Mouse (Mus musculus): ENCODE data around the gene Gpr37. TPM values are rescaled to one million over a fixed set of nuclear protein-coding genes. Genes with fewer than 3 reads are reported as not detected.

Gpr37 gene
- 1.4 and 2.5 TPM in 2 replicates for polyA plus RNA-seq (2015; fragmentation: Nextera tagmentation; extraction: Ambion mirVana)

- peak within 1 kb of the TSS; percentile 66 for H3K4me3 ChIP-seq (replicated peaks)
- H3K4me1 ChIP-seq (replicated peaks) = peaks cover 16% of the 10 kb centered on the region
- peak within 1 kb of the TSS; percentile 94 for H3K4me2 ChIP-seq (replicated peaks)
- peak within 1 kb of the TSS; percentile 67 for H3K9ac ChIP-seq (replicated peaks)
- H3K27ac ChIP-seq = peak within 1 kb of the TSS; percentile 56
- ATAC-seq = no peak
- 34% methylated on average over 7 of the region's 7 CpGs for WGBS
- peaks cover 14% of the 10 kb centered on the region for H3K27me3 ChIP-seq
- H3K36me3 ChIP-seq = no peaks in the 10 kb centered on the region
- no peaks in the 10 kb centered on the region for H3K9me3 ChIP-seq
Observed at GRCm38 (mm10) chr6:25690629-25691028, at the start of gene Gpr37. Gpr37 (minus strand) TSS chr6:25690729.

GRCm38 (mm10) chr6:25736533-25736932 lies 46.0 kb upstream of the Gpr37 start:
- Histone ChIP-seq H3K9ac (replicated peaks) (no peak overlapping the region), H3K4me2 (replicated peaks) (no peak overlapping the region), H3K36me3 (no peaks in the 10 kb centered on the region), H3K27me3 (no peaks in the 10 kb centered on the region), H3K4me1 (replicated peaks) (no peaks in the 10 kb centered on the region), H3K27ac (no peak overlapping the region), H3K9me3 (no peaks in the 10 kb centered on the region), H3K4me3 (replicated peaks) (no peak overlapping the region)
- ATAC-seq = no peak

- Histone ChIP-seq H3K27ac (no peak overlapping the region), H3K4me3 (replicated peaks) (no peak overlapping the region), H3K27me3 (no peaks in the 10 kb centered on the region), H3K4me2 (replicated peaks) (no peak overlapping the region), H3K4me1 (replicated peaks) (no peaks in the 10 kb centered on the region), H3K36me3 (no peaks in the 10 kb centered on the region), H3K9me3 (no peaks in the 10 kb centered on the region), H3K9ac (replicated peaks) (no peak overlapping the region)
- WGBS = 85% methylated on average over 1 of the region's 1 CpGs
- ATAC-seq = no peak
Observed at GRCm38 (mm10) chr6:25726560-25726959, 36.0 kb upstream of the Gpr37 start.

GRCm38 (mm10) chr6:25710601-25711000 lies 20.1 kb upstream of the Gpr37 start:
- WGBS = 47% methylated on average over 2 of the region's 2 CpGs
- no peak for ATAC-seq
- Histone ChIP-seq H3K27ac (no peak overlapping the region), H3K4me1 (replicated peaks) (no peaks in the 10 kb centered on the region), H3K4me2 (replicated peaks) (no peak overlapping the region), H3K27me3 (no peaks in the 10 kb centered on the region), H3K4me3 (replicated peaks) (no peak overlapping the region), H3K9ac (replicated peaks) (no peak overlapping the region), H3K36me3 (no peaks in the 10 kb centered on the region), H3K9me3 (no peaks in the 10 kb centered on the region)

- 49% methylated on average over 6 of the region's 6 CpGs for WGBS
- H3K4me2 ChIP-seq (replicated peaks) = no peak overlapping the region
- H3K4me1 ChIP-seq (replicated peaks) = no peaks in the 10 kb centered on the region
- H3K27ac ChIP-seq = no peak overlapping the region
- H3K9me3 ChIP-seq = no peaks in the 10 kb centered on the region
- no peak overlapping the region for H3K4me3 ChIP-seq (replicated peaks)
- no peaks in the 10 kb centered on the region for H3K27me3 ChIP-seq
- H3K9ac ChIP-seq (replicated peaks) = no peak overlapping the region
- ATAC-seq = 0 out of 2 replicates have a peak, but pooled peaks have one; percentile 58
- no peaks in the 10 kb centered on the region for H3K36me3 ChIP-seq
Observed at GRCm38 (mm10) chr6:25709250-25709895, 18.8 kb upstream of the Gpr37 start.

GRCm38 (mm10) chr6:25699956-25700355 lies 9.4 kb upstream of the Gpr37 start:
- H3K27ac ChIP-seq = no peak overlapping the region
- no peaks in the 10 kb centered on the region for H3K27me3 ChIP-seq
- no peaks in the 10 kb centered on the region for H3K36me3 ChIP-seq
- no peak overlapping the region for H3K9ac ChIP-seq (replicated peaks)
- no peaks in the 10 kb centered on the region for H3K4me1 ChIP-seq (replicated peaks)
- WGBS = 36% methylated on average over 2 of the region's 2 CpGs
- H3K4me2 ChIP-seq (replicated peaks) = no peak overlapping the region
- H3K4me3 ChIP-seq (replicated peaks) = no peak overlapping the region
- H3K9me3 ChIP-seq = no peaks in the 10 kb centered on the region
- ATAC-seq = no peak

GRCm38 (mm10) chr6:25690284-25690605 lies 284 bp downstream of the Gpr37 start:
- no peaks in the 10 kb centered on the region for H3K9me3 ChIP-seq
- peak overlapping the region; percentile 94 for H3K4me2 ChIP-seq (replicated peaks)
- under 1% methylated on average over 5 of the region's 5 CpGs for whole genome bisulfite sequencing
- no peaks in the 10 kb centered on the region for H3K36me3 ChIP-seq
- peaks cover 16% of the 10 kb centered on the region for H3K4me1 ChIP-seq (replicated peaks)
- peak overlapping the region; percentile 56; the same call in 1 of the 2 replicates for H3K27ac ChIP-seq
- H3K27me3 ChIP-seq = peaks cover 14% of the 10 kb centered on the region
- peak overlapping the region; percentile 67 for H3K9ac ChIP-seq (replicated peaks)
- ATAC-seq = no peak
- peak overlapping the region; percentile 66 for H3K4me3 ChIP-seq (replicated peaks)

GRCm38 (mm10) chr6:25689520-25690283 lies 827 bp downstream of the Gpr37 start:
- Histone ChIP-seq H3K9ac (replicated peaks) (peak overlapping the region; percentile 67), H3K4me1 (replicated peaks) (peaks cover 16% of the 10 kb centered on the region), H3K4me2 (replicated peaks) (peak overlapping the region; percentile 94), H3K9me3 (no peaks in the 10 kb centered on the region), H3K36me3 (no peaks in the 10 kb centered on the region), H3K27me3 (peaks cover 14% of the 10 kb centered on the region), H3K4me3 (replicated peaks) (peak overlapping the region; percentile 66), H3K27ac (peak overlapping the region; percentile 56)
- ATAC-seq = peak; percentile 93
- WGBS = under 1% methylated on average over 42 of the region's 43 CpGs

GRCm38 (mm10) chr6:25688927-25689519 lies 1.5 kb downstream of the Gpr37 start:
- ATAC-seq = peak; percentile 55
- Histone ChIP-seq H3K27me3 (peaks cover 14% of the 10 kb centered on the region), H3K4me1 (replicated peaks) (peaks cover 16% of the 10 kb centered on the region), H3K9me3 (no peaks in the 10 kb centered on the region), H3K4me2 (replicated peaks) (peak overlapping the region; percentile 94), H3K4me3 (replicated peaks) (peak overlapping the region; percentile 66), H3K27ac (no peak overlapping the region), H3K9ac (replicated peaks) (peak overlapping the region; percentile 67), H3K36me3 (no peaks in the 10 kb centered on the region)
- WGBS = 1% methylated on average over 25 of the region's 25 CpGs

GRCm38 (mm10) chr6:25686760-25687200 lies 3.7 kb downstream of the Gpr37 start:
- Histone ChIP-seq H3K4me3 (replicated peaks) (no peak overlapping the region), H3K9me3 (no peaks in the 10 kb centered on the region), H3K4me2 (replicated peaks) (no peak overlapping the region), H3K27ac (no peak overlapping the region), H3K4me1 (replicated peaks) (peaks cover 16% of the 10 kb centered on the region), H3K27me3 (peaks cover 14% of the 10 kb centered on the region), H3K9ac (replicated peaks) (no peak overlapping the region), H3K36me3 (no peaks in the 10 kb centered on the region)
- ATAC-seq = peak; percentile 34; the same call in 1 of the 2 replicates
- 60% methylated on average over 3 of the region's 3 CpGs for WGBS

GRCm38 (mm10) chr6:25684391-25684790 lies 6.1 kb downstream of the Gpr37 start:
- no peak for ATAC-seq
- peaks cover 12% of the 10 kb centered on the region for H3K4me1 ChIP-seq (replicated peaks)
- H3K27me3 ChIP-seq = peaks cover 14% of the 10 kb centered on the region
- WGBS = 87% methylated on average over 2 of the region's 2 CpGs
- H3K9me3 ChIP-seq = no peaks in the 10 kb centered on the region
- no peak overlapping the region for H3K4me3 ChIP-seq (replicated peaks)
- no peak overlapping the region for H3K27ac ChIP-seq
- no peaks in the 10 kb centered on the region for H3K36me3 ChIP-seq
- no peak overlapping the region for H3K4me2 ChIP-seq (replicated peaks)
- no peak overlapping the region for H3K9ac ChIP-seq (replicated peaks)

GRCm38 (mm10) chr6:25675111-25675510 lies 15.4 kb downstream of the Gpr37 start:
- Histone ChIP-seq H3K9ac (replicated peaks) (no peak overlapping the region), H3K4me3 (replicated peaks) (no peak overlapping the region), H3K4me1 (replicated peaks) (no peaks in the 10 kb centered on the region), H3K27ac (no peak overlapping the region), H3K36me3 (no peaks in the 10 kb centered on the region), H3K27me3 (no peaks in the 10 kb centered on the region), H3K4me2 (replicated peaks) (no peak overlapping the region), H3K9me3 (no peaks in the 10 kb centered on the region)
- 98% methylated on average over 4 of the region's 4 CpGs for WGBS
- no peak for ATAC-seq
